Mouse (Mus musculus) C2C12 (cell line): ENCODE data around the gene Rrp8.

ENCODE experiments used
- CEBPB ChIP-seq: IDR thresholded peaks from one replicate; pipeline ENCODE4 v1.6.1; 2011; ENCODE audit warnings: low read depth, mild to moderate bottlenecking, control low read depth, moderate library complexity
- CTCF ChIP-seq: IDR thresholded peaks from one replicate; pipeline ENCODE4 v1.5.1; 2011; ENCODE audit not compliant: control insufficient read depth, insufficient read depth, insufficient read length
- MYOG ChIP-seq: IDR thresholded peaks from one replicate; pipeline ENCODE4 v1.6.1; 2011; ENCODE audit not compliant: control insufficient read depth, insufficient read length; ENCODE audit errors: extremely low read depth
- USF1 ChIP-seq: IDR thresholded peaks from one replicate; pipeline ENCODE4 v1.6.1; 2011; ENCODE audit warnings: low read depth, mild to moderate bottlenecking, control low read depth, moderate library complexity

GRCm38 (mm10) chr7:105685541-105686197 lies 51.5 kb downstream of the Rrp8 start:
- TF ChIP-seq CTCF: no peak
- no peak for TF ChIP-seq MYOG
- no peak for TF ChIP-seq CEBPB
- TF ChIP-seq USF1: no peak
